Mouse (Mus musculus) brain, embryonic 18.5 days (tissue): Measurements from ENCODE around the gene Tnfrsf14.

ENCODE experiments used
- DNase-seq: peaks from one replicate; pipeline ENCODE4 v3.0.0-alpha.2; 2012; ENCODE audit warnings: low read depth, low spot score

Gene Tnfrsf14

GRCm38 (mm10) chr4:154880730-154881129, 47.6 kb downstream of the Tnfrsf14 start:
- DNase-seq, result no peak

GRCm38 (mm10) chr4:154877864-154878548, 50.4 kb downstream of the Tnfrsf14 start:
- DNase-seq, result peak; percentile 87

GRCm38 (mm10) chr4:154873186-154873585, 55.2 kb downstream of the Tnfrsf14 start:
- no peak for DNase-seq
